9 mouse cellular contexts compared by ENCODE assay signal in the genomic region with DNA sequence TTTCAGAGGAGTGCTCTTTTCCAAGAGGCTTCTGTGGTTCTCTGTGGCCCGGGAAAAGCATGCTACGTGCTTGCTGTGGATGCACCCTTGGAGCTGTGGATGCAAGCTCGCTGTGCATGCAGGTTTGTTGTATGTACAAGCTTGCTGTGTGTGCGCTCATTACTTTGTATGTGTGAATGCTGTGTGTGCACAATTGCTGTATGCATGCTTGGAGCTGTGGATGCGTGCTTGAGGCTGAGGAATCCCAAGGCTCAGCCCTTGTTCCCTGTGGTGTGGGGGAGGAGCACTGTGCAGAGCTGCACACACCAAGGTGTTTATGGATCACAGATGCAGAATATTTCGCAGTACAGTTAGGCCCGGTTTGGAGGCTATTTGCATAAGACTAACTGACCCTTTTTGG. TPM values are rescaled to one million over a fixed set of nuclear protein-coding genes. Genes with fewer than 3 reads are reported as not detected.
A peak's percentile ranks its signal among the peaks of the same experiment; 100 is the strongest.
DNase-seq lines count a peak whose midpoint lies in the region; ATAC-seq and TF ChIP-seq lines count a peak whose summit lies in the region.
"Had no signal": no experiment of that assay in that cellular context is flagged by ENCODE, and none has a peak within 500 bp of the region (broad histone marks: within the 10 kb centered on the region; RNA-seq: fewer than 3 reads in every experiment).

No protein-coding gene starts in this region.

- no peaks in the 10 kb centered on the region for H3K36me3 ChIP-seq in heart, embryonic 15.5 days
- no peaks in the 10 kb centered on the region for H3K36me3 ChIP-seq in embryonic facial prominence, embryonic 10.5 days (replicated peaks)
- no peaks in the 10 kb centered on the region for H3K36me3 ChIP-seq in hindbrain, postnatal 0 days (ENCODE audit: insufficient read depth, low read length)
- no peaks in the 10 kb centered on the region for H3K36me3 ChIP-seq in myocyte (ENCODE audit: control insufficient read depth, insufficient read depth)

- no peak overlapping the region for H3K9ac ChIP-seq in heart, embryonic 15.5 days
- no peak overlapping the region for H3K9ac ChIP-seq in hindbrain, postnatal 0 days (replicated peaks; ENCODE audit: low read length)

- 61% methylated on average over 7 of the region's 7 CpGs for WGBS in heart, embryonic 15.5 days
- WGBS in embryonic facial prominence, embryonic 10.5 days: 65% methylated on average over 7 of the region's 7 CpGs
- 33% methylated on average over 7 of the region's 7 CpGs for WGBS in hindbrain, postnatal 0 days

- H3K4me1 ChIP-seq in heart, embryonic 15.5 days (replicated peaks): peaks cover 67% of the 10 kb centered on the region
- H3K4me1 ChIP-seq in embryonic facial prominence, embryonic 10.5 days: peaks cover 82% of the 10 kb centered on the region
- H3K4me1 ChIP-seq in hindbrain, postnatal 0 days (ENCODE audit: insufficient read depth, low read length): peaks cover 50% of the 10 kb centered on the region

- no peaks in the 10 kb centered on the region for H3K27me3 ChIP-seq in heart, embryonic 15.5 days
- no peaks in the 10 kb centered on the region for H3K27me3 ChIP-seq in embryonic facial prominence, embryonic 10.5 days (replicated peaks; ENCODE audit: low read depth, poor library complexity, severe bottlenecking)
- no peaks in the 10 kb centered on the region for H3K27me3 ChIP-seq in hindbrain, postnatal 0 days (ENCODE audit: insufficient read depth, low read length)
- H3K27me3 ChIP-seq in myocyte (ENCODE audit: control insufficient read depth, insufficient read depth, insufficient read length): no peaks in the 10 kb centered on the region

- H3K79me2 ChIP-seq in myocyte (ENCODE audit: control insufficient read depth, insufficient read depth): peaks cover 93% of the 10 kb centered on the region

- no peak for TF ChIP-seq CTCF in hindbrain, postnatal 0 days (IDR thresholded peaks at IDR 0.05; ENCODE audit: low read depth)

- no peak for DNase-seq in heart, postnatal 4 days
- no peak for DNase-seq in embryonic facial prominence, embryonic 10.5 days (ENCODE audit: low spot score)
- DNase-seq in hindbrain, postnatal 0 days (ENCODE audit: low spot score): peak; percentile 37
- DNase-seq in heart, postnatal 10 days: no peak

- no peak overlapping the region for H3K4me3 ChIP-seq in heart, embryonic 15.5 days
- H3K4me3 ChIP-seq in embryonic facial prominence, embryonic 10.5 days: peak overlapping the region; percentile 38
- peak overlapping the region; percentile 8; the same call in 1 of the 2 replicates for H3K4me3 ChIP-seq in hindbrain, postnatal 0 days (ENCODE audit: low read length)
- H3K4me3 ChIP-seq in myocyte: no peak overlapping the region

- intact Hi-C loops in heart, postnatal 10 days (cut with DNase I): loop anchor here (5.0 to 10.0 kb wide), 2 partner anchors 41 to 394 kb away; no protein-coding TSS in a partner anchor

- no peak overlapping the region for H3ac ChIP-seq in myocyte (ENCODE audit: control insufficient read depth, insufficient read length)

- no peak overlapping the region for H3K27ac ChIP-seq in heart, embryonic 15.5 days
- H3K27ac ChIP-seq in embryonic facial prominence, embryonic 10.5 days (replicated peaks): no peak overlapping the region
- H3K27ac ChIP-seq in hindbrain, postnatal 0 days: no peak overlapping the region

- ATAC-seq in heart, embryonic 15.5 days (replicated peaks; ENCODE audit: insufficient number of reproducible peaks, insufficient read depth, low FRiP score, low read depth): no peak
- ATAC-seq in hindbrain, postnatal 0 days: no peak
- ATAC-seq in erythroblast, adult 5-6 weeks (replicated peaks; ENCODE audit: low FRiP score, poor library complexity, severe bottlenecking): no peak
- no peak for ATAC-seq in activated CD4-positive, CD25-positive, alpha-beta regulatory T cell, adult 4 months
- ATAC-seq: lung, postnatal 0 days had no signal

- no peaks in the 10 kb centered on the region for H3K9me3 ChIP-seq in heart, embryonic 15.5 days (replicated peaks)
- no peaks in the 10 kb centered on the region for H3K9me3 ChIP-seq in embryonic facial prominence, embryonic 10.5 days
- H3K9me3 ChIP-seq in hindbrain, postnatal 0 days (ENCODE audit: low read length): no peaks in the 10 kb centered on the region

- no peak for TF ChIP-seq POLR2A in myocyte (IDR thresholded peaks at IDR 0.05; ENCODE audit: insufficient read length, low read depth)

- 0 out of 2 replicates have a peak overlapping the region, but pooled peaks have one; percentile 7 for H3K4me2 ChIP-seq in heart, embryonic 15.5 days
- peak overlapping the region; percentile 56 for H3K4me2 ChIP-seq in hindbrain, postnatal 0 days (ENCODE audit: low read depth, low read length)
- peak overlapping the region; percentile 90 for H3K4me2 ChIP-seq in myocyte (ENCODE audit: low read depth)

TF ChIP-seq in myocyte, 11 proteins besides CTCF, POLR2A, EP300 and RAD21:
- TF ChIP-seq TCF12 (IDR thresholded peaks at IDR 0.05; ENCODE audit: insufficient read depth, poor library complexity, severe bottlenecking): no peak
- no peak for TF ChIP-seq MAX (IDR thresholded peaks at IDR 0.05; ENCODE audit: low read depth)
- no peak for TF ChIP-seq USF1 (IDR thresholded peaks at IDR 0.05; ENCODE audit: low read depth)
- no peak for TF ChIP-seq SRF (IDR thresholded peaks at IDR 0.05; ENCODE audit: control insufficient read depth, insufficient read length, low read depth)
- TF ChIP-seq MYOD1 (IDR thresholded peaks at IDR 0.05; ENCODE audit: control insufficient read depth in 1 of 3, insufficient read length in 2 of 3, low read depth in 2 of 3): no peak
- TF ChIP-seq MYOG (IDR thresholded peaks at IDR 0.05; ENCODE audit: control insufficient read depth in 1 of 3, insufficient read depth in 1 of 3, insufficient read length in 2 of 3, low read depth in 2 of 3): no peak
- no peak for TF ChIP-seq CEBPB (IDR thresholded peaks at IDR 0.05; ENCODE audit: insufficient read depth, poor library complexity, severe bottlenecking)
- no peak for TF ChIP-seq POLR2AphosphoS2 (IDR thresholded peaks at IDR 0.05; ENCODE audit: insufficient read length, low read depth)
TF ChIP-seq in myocyte: peak in this region for 0.

RNA-seq across cellular contexts. Expression of gene Arid1b, which starts 6.7 kb away (rescaled TPM):
- polyA plus RNA-seq in heart, embryonic 15.5 days (2015; fragmentation: Nextera tagmentation; extraction: Ambion mirVana): 5.0 and 8.9 TPM in 2 replicates
- total RNA-seq in heart, postnatal 4 days (2021): 10 to 100 TPM; 40.5 to 41.6 TPM
- 12.4 and 12.7 TPM in 2 replicates for polyA plus RNA-seq in embryonic facial prominence, embryonic 10.5 days (2016; fragmentation: Nextera tagmentation; extraction: Ambion mirVana)
- total RNA-seq in hindbrain, postnatal 0 days (2014; rRNA removed): 62.5 and 64.6 TPM in 2 replicates
- 10.5 and 10.9 TPM in 2 replicates for polyA plus RNA-seq in hindbrain, postnatal 0 days (2015; fragmentation: Nextera tagmentation; extraction: Ambion mirVana)
- 10.9 TPM for polyA plus RNA-seq in myocyte (2012; fragmentation: generic; extraction: Trizol)
- 6.9 and 8.1 TPM in 2 replicates for total RNA-seq in erythroblast, adult 5-6 weeks (2015; ENCODE audit: low replicate concordance)
- 5.0 and 6.1 TPM in 2 replicates for total RNA-seq in erythroblast, adult 5-6 weeks (2017; ENCODE audit: low replicate concordance)
- total RNA-seq in heart, postnatal 10 days (2021): 10 to 100 TPM; 38.9 to 41.4 TPM
- 10 to 100 TPM in 1 of 2 experiments, 1 to 10 TPM in 1; 9.6 to 12.1 TPM for polyA plus RNA-seq in activated CD4-positive, CD25-positive, alpha-beta regulatory T cell, adult 4 months (2017; shearing (Covaris generic))

Comparison
In these comparisons a context has a peak if more than half of its experiments do, and no peak if none do; other contexts are left out.
1. H3K4me2 ChIP-seq: peak in every context shown above with its lines; median percentile 90 in myocyte; 56 in hindbrain, postnatal 0 days; 7 in heart, embryonic 15.5 days.
2. H3K4me3 ChIP-seq: peak in embryonic facial prominence, embryonic 10.5 days (single experiment) and hindbrain, postnatal 0 days (single experiment); none in heart, embryonic 15.5 days (single experiment) and myocyte (single experiment).